Mouse (Mus musculus): ENCODE measurements at regions not wholly inside any gene's neighbourhood (a gene's known extent, or its start where the extent isn't known, plus 50 kb on each side); places are given as distances from the start of the nearest gene placed in this dataset.

DNA sequence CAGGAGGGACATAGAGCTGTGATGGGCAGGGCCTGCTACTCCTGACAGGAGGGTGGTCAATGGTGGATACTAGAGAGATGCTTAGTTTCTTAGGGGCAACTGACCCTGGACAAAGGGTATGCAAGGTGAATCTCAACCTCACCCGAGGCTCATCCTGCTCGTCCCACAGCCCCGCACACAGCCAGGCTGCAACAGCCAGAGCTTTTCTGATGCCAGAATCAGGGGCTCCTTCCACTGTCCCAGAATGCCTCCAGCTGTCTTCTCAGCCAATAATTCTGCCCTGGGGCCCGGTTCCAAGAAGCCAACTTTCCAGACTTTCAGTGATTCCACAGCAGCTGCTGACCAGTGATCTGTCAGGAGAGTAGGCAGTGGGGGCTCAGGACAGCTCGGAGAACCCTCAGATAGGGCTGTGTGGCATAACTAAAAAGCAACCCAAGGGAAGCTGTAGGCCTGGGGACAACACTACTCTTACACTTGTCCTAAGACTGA lies 131.6 kb downstream of the Utp6 start:
- Histone ChIP-seq H3K27ac (ENCODE audit: insufficient read depth, low read length) (no peak overlapping the region), H3K4me3 (ENCODE audit: insufficient read depth, low read length) (no peak overlapping the region), H3K4me1 (ENCODE audit: control insufficient read depth, insufficient read depth, low read length) (no peaks in the 10 kb centered on the region)
- TF ChIP-seq CTCF (IDR thresholded peaks at IDR 0.05; ENCODE audit: borderline replicate concordance, insufficient read depth, low read length) (no peak), POLR2A (IDR thresholded peaks at IDR 0.05; ENCODE audit: low read depth, low read length) (no peak)

DNA sequence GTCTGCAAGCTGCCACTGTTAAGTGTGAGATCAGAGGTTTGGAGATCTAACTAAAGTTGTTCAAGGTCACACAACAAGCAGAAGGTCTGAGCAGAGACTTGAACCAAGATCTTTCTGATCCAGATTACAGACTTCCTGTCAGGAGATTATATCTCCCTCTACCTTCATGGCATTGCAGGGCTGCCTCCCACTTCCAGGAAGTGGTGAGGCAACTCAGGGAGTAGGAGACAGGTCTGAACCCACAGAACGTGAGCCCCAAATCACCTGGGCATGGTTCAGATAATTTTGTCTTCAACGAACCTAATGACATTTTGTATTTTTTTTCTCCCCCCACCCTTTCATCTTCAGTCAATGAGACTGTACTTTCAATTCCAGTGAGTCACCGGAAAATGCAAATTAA lies 135.2 kb downstream of the Utp6 start:
- Histone ChIP-seq H3K4me3 (ENCODE audit: insufficient read depth, low read length) (no peak overlapping the region), H3K27ac (ENCODE audit: insufficient read depth, low read length) (no peak overlapping the region), H3K4me1 (ENCODE audit: control insufficient read depth, insufficient read depth, low read length) (peaks cover 9% of the 10 kb centered on the region)
- no peak for TF ChIP-seq CTCF (IDR thresholded peaks at IDR 0.05; ENCODE audit: borderline replicate concordance, insufficient read depth, low read length)
- TF ChIP-seq POLR2A (IDR thresholded peaks at IDR 0.05; ENCODE audit: low read depth, low read length), result no peak

DNA sequence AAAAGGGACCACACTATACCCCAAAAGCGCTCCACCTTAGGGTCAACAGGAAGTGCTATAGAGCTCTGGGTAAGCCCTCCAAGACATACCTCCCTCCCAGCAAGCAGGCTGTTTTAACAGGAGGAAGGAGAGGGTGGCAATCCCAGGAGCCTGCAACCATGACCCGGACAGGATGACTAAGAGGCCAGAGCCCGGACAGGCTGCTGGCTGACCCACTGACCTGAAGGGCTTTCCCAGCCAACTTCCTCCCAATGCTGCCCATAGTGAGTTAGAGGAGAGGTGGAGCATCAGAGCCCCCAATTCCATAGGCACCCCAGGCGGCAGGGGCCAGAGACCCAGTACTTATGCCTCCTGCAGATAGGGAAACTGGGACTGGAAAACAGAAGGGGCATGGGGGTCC lies 136.3 kb downstream of the Utp6 start:
- Histone ChIP-seq H3K4me3 (ENCODE audit: insufficient read depth, low read length) (no peak overlapping the region), H3K4me1 (ENCODE audit: control insufficient read depth, insufficient read depth, low read length) (peaks cover 9% of the 10 kb centered on the region), H3K27ac (ENCODE audit: insufficient read depth, low read length) (no peak overlapping the region)
- TF ChIP-seq POLR2A (IDR thresholded peaks at IDR 0.05; ENCODE audit: low read depth, low read length) (no peak), CTCF (IDR thresholded peaks at IDR 0.05; ENCODE audit: borderline replicate concordance, insufficient read depth, low read length) (no peak)

DNA sequence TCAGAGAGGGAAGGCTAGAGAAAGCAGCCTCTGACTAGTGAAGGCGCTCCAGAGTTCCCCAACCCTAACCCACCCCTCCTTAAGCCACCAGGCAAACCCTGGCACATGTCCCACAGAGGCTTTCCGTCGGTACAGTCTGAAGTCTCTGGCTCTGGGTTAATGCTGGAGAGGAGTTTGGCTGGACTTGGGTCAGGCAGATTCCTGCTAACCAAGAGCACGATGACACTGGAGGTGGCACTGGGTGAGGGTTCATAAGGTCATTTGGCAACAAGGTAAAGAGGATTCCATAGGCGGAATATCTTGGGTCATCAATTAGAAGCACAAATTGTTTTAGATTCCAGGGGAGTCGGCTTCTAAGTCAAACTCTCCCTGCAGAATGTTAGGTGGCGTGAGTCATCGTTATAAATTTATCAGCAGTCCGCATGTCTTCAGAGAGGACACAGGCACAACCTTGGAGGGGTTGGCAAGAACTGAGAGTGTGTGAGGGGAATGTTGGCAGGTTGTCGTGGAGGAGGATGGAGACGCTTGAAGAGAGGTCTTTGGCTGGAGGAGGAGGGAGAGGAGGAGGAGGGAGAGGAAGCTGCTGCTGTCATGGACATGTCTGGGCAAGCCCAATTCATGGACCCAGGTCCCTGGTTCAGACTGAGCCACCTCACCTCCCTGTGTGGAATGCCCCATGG lies 138.4 kb downstream of the Utp6 start:
- Histone ChIP-seq H3K4me1 (ENCODE audit: control insufficient read depth, insufficient read depth, low read length) (peaks cover 9% of the 10 kb centered on the region), H3K4me3 (ENCODE audit: insufficient read depth, low read length) (no peak overlapping the region), H3K27ac (ENCODE audit: insufficient read depth, low read length) (peak overlapping the region; percentile 78)
- TF ChIP-seq CTCF (IDR thresholded peaks at IDR 0.05; ENCODE audit: borderline replicate concordance, insufficient read depth, low read length) (no peak), POLR2A (IDR thresholded peaks at IDR 0.05; ENCODE audit: low read depth, low read length) (peak; percentile 22; the same call in 1 of the 2 replicates)

DNA sequence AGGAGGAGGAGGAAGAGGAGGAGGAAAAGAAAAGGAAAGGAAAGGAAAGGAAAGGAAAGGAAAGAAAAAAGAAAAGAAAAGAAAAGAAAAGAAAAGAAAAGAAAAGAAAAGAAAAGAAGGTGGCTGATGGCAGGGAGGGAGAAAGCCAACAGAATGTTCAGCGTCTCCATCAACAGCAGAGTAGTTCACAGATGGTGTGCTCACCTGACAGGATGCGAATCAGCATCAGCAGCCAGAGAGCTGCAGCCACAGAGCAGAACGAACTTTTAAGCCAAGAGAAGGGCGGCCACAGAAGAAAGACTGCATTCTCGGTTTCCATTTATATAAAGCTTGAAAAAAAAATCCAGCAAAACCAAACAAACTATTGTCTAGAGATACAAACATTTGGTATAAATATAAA lies 140.2 kb downstream of the Utp6 start:
- Histone ChIP-seq H3K4me1 (ENCODE audit: control insufficient read depth, insufficient read depth, low read length) (peaks cover 9% of the 10 kb centered on the region), H3K27ac (ENCODE audit: insufficient read depth, low read length) (no peak overlapping the region), H3K4me3 (ENCODE audit: insufficient read depth, low read length) (no peak overlapping the region)
- no peak for TF ChIP-seq POLR2A (IDR thresholded peaks at IDR 0.05; ENCODE audit: low read depth, low read length)
- no peak for TF ChIP-seq CTCF (IDR thresholded peaks at IDR 0.05; ENCODE audit: borderline replicate concordance, insufficient read depth, low read length)

DNA sequence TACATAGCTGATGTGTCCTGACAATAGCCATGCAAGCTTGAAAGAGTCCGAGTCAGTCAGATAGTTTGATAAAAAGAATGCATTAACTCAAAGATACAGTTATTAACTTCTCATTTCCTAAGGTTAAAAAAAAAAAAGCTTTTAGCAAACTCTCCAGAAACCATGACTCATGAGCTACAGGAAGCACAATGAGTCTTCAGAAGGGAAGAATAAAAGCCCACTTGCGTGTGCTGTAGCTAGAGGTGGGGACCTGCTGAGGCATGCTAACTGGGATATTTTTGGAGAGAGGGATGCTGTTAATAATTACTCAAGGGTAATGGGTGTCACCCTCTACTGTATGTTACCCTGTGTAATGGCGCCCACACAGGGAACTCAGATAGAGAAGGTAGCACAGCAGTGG lies 147.0 kb downstream of the Utp6 start:
- Histone ChIP-seq H3K4me1 (ENCODE audit: control insufficient read depth, insufficient read depth, low read length) (no peaks in the 10 kb centered on the region), H3K4me3 (ENCODE audit: insufficient read depth, low read length) (no peak overlapping the region), H3K27ac (ENCODE audit: insufficient read depth, low read length) (peak overlapping the region; percentile 54; the same call in 1 of the 2 replicates)
- no peak for TF ChIP-seq CTCF (IDR thresholded peaks at IDR 0.05; ENCODE audit: borderline replicate concordance, insufficient read depth, low read length)
- TF ChIP-seq POLR2A (IDR thresholded peaks at IDR 0.05; ENCODE audit: low read depth, low read length), result no peak

DNA sequence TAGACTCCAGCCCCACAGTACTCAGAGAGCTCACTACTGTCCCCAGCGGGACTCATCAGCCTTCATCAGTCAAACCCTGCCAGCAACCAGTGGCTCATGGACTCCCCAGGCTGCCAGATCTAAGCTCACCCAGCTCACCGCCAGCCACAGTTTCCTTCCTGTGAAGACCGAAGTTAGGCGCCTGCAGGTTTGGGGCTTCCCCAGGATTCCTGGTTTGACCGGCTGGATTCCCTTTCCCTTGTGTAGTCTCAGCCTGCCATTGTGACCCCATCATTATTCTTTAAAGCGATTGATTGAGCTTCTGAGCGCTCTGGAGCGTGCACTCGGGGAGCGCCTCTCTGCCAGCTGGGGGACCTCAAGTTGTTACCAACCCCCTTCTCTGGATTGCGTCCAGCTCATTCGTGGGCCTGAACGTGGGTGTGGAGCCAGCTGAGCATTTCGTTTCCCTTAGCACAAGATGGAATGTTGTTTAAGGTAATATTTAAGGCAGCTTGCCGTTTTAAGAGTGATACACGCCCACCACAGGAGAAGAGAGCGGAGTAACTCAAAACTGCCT lies 155.2 kb downstream of the Utp6 start:
- H3K27ac ChIP-seq (ENCODE audit: insufficient read depth, low read length), result peak overlapping the region; percentile 83
- no peak for TF ChIP-seq CTCF (IDR thresholded peaks at IDR 0.05; ENCODE audit: borderline replicate concordance, insufficient read depth, low read length)
- no peak for TF ChIP-seq POLR2A (IDR thresholded peaks at IDR 0.05; ENCODE audit: low read depth, low read length)
- peaks cover 5% of the 10 kb centered on the region for H3K4me1 ChIP-seq (ENCODE audit: control insufficient read depth, insufficient read depth, low read length)
- no peak overlapping the region for H3K4me3 ChIP-seq (ENCODE audit: insufficient read depth, low read length)

DNA sequence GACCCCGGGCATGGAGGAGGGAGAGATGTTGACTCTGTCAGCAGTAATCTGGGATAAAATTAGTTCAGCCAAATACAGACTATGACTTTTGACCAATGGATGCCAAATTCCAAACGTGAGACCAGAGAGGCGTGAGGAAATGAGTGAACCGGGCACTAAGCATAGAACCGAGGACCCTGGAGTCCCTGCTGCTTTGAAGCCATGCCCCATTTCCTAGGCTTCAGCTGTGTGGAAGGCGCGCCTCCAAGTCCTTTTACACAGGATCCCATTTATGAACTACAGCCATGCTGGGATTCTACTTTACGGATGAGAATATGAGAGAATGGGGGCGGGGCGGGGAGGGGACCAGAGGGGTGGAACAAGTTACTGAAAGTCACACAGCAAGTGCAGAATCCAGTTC lies 155.8 kb downstream of the Utp6 start:
- Histone ChIP-seq H3K4me1 (ENCODE audit: control insufficient read depth, insufficient read depth, low read length) (peaks cover 5% of the 10 kb centered on the region), H3K27ac (ENCODE audit: insufficient read depth, low read length) (peak overlapping the region; percentile 83), H3K4me3 (ENCODE audit: insufficient read depth, low read length) (no peak overlapping the region)
- TF ChIP-seq POLR2A (IDR thresholded peaks at IDR 0.05; ENCODE audit: low read depth, low read length), result no peak
- TF ChIP-seq CTCF (IDR thresholded peaks at IDR 0.05; ENCODE audit: borderline replicate concordance, insufficient read depth, low read length), result no peak

DNA sequence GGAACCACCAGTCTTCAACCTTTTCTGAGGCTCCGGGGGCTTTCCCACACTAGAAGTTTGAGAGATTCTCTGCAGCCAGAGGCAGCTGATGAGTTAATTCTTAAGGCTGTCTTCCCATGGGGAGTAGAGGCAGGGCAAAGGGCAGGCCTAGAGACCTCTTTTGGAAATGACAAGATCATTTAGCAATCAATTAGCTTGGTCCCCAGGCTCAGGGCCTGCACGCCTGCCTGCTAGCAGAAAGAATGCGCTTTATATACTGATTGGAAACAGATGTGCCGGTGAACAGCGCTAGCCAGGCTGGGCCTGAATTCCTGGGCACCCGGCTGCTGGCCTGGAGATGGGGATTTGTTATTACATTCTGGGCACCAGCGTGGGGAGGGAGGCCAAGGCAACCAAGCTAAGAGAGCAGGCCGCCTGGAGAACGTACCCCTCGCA lies 156.2 kb downstream of the Utp6 start:
- no peak for TF ChIP-seq CTCF (IDR thresholded peaks at IDR 0.05; ENCODE audit: borderline replicate concordance, insufficient read depth, low read length)
- no peak for TF ChIP-seq POLR2A (IDR thresholded peaks at IDR 0.05; ENCODE audit: low read depth, low read length)
- Histone ChIP-seq H3K4me1 (ENCODE audit: control insufficient read depth, insufficient read depth, low read length) (peaks cover 5% of the 10 kb centered on the region), H3K27ac (ENCODE audit: insufficient read depth, low read length) (peak overlapping the region; percentile 83), H3K4me3 (ENCODE audit: insufficient read depth, low read length) (no peak overlapping the region)

DNA sequence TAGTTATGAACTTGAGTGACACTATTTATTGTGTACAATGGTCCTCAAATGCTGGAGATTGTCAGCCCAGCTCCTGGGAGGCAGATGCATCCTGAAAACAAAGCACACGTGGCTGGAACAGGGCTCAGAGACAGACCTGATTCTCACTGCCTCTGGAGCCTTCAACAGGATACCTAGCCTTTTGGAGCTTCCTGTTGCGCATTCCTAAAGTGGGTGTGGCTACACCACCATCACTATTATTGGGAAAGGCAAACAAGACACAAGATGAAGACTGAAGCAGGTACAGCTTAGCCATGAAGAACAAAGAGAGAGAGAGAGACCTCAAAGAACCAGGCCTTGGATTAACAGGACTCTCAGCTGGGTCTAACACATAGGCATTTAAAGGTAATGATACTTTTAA lies 158.2 kb downstream of the Utp6 start:
- peaks cover 5% of the 10 kb centered on the region for H3K4me1 ChIP-seq (ENCODE audit: control insufficient read depth, insufficient read depth, low read length)
- no peak for TF ChIP-seq CTCF (IDR thresholded peaks at IDR 0.05; ENCODE audit: borderline replicate concordance, insufficient read depth, low read length)
- no peak for TF ChIP-seq POLR2A (IDR thresholded peaks at IDR 0.05; ENCODE audit: low read depth, low read length)
- no peak overlapping the region for H3K27ac ChIP-seq (ENCODE audit: insufficient read depth, low read length)

More for the DNA sequence above, 158.2 kb downstream of the Utp6 start:
- H3K4me3 ChIP-seq (ENCODE audit: insufficient read depth, low read length), result no peak overlapping the region

Data from embryonic fibroblast, embryonic 13.5 days (primary cell).